In genomic region chr4:155760613-155761355, GRCm38 (mm10) we compare ENCODE assay signal across 8 mouse cellular contexts. TPM values are rescaled to one million over a fixed set of nuclear protein-coding genes. Genes with fewer than 3 reads are reported as not detected.
DNase-seq lines count a peak whose midpoint lies in the region; ATAC-seq and TF ChIP-seq lines count a peak whose summit lies in the region.

TSS of gene Atad3a (minus strand) at chr4:155761093.

- H3K9me3 ChIP-seq in heart, embryonic 12.5 days (replicated peaks), result no peaks in the 10 kb centered on the region
- no peaks in the 10 kb centered on the region for H3K9me3 ChIP-seq in kidney, postnatal 0 days (replicated peaks; ENCODE audit: low read length)
- H3K9me3 ChIP-seq in liver, embryonic 11.5 days (ENCODE audit: control insufficient read depth, low read length), result no peaks in the 10 kb centered on the region
- no peaks in the 10 kb centered on the region for H3K9me3 ChIP-seq in stomach, embryonic 14.5 days (ENCODE audit: control insufficient read depth, low read depth, low read length)

- TF ChIP-seq CTCF in kidney, postnatal 0 days (IDR thresholded peaks at IDR 0.05; ENCODE audit: low read depth), result no peak

- peak within 1 kb of the TSS; percentile 100 for H3K4me2 ChIP-seq in heart, embryonic 12.5 days
- H3K4me2 ChIP-seq in kidney, postnatal 0 days (ENCODE audit: low read length), result peak within 1 kb of the TSS; percentile 90
- peak within 1 kb of the TSS; percentile 97 for H3K4me2 ChIP-seq in liver, embryonic 11.5 days
- peak within 1 kb of the TSS; percentile 98 for H3K4me2 ChIP-seq in stomach, embryonic 14.5 days (replicated peaks; ENCODE audit: low read depth, low read length)

- DNase-seq in CD4-positive helper T cell, adult 2 months (ENCODE audit: low read depth, low spot score), result peak; percentile 96
- peak; percentile 89 for DNase-seq in brain, embryonic 18.5 days (ENCODE audit: low read depth, low spot score)
- DNase-seq in kidney, postnatal 0 days (ENCODE audit: low spot score), result peak; percentile 97
- peak; percentile 94 for DNase-seq in liver, embryonic 11.5 days (ENCODE audit: low spot score)
- DNase-seq in naive thymus-derived CD4-positive, alpha-beta T cell, adult 2 months (ENCODE audit: low read depth), result peak; percentile 96

- peaks cover 32% of the 10 kb centered on the region for H3K4me1 ChIP-seq in heart, embryonic 12.5 days (replicated peaks)
- 0 out of 2 replicates have a peak, but pooled peaks cover 16% of the 10 kb centered on the region for H3K4me1 ChIP-seq in kidney, postnatal 0 days (replicated peaks; ENCODE audit: insufficient read depth, low read length)
- peaks cover 18% of the 10 kb centered on the region for H3K4me1 ChIP-seq in liver, embryonic 11.5 days (replicated peaks; ENCODE audit: control insufficient read depth, insufficient read depth, low read length)
- H3K4me1 ChIP-seq in stomach, embryonic 14.5 days (ENCODE audit: control insufficient read depth, insufficient read depth, low read length), result peaks cover 16% of the 10 kb centered on the region

- no peaks in the 10 kb centered on the region for H3K27me3 ChIP-seq in heart, embryonic 12.5 days (replicated peaks)
- no peaks in the 10 kb centered on the region for H3K27me3 ChIP-seq in kidney, postnatal 0 days (ENCODE audit: insufficient read depth, low read length)
- H3K27me3 ChIP-seq in liver, embryonic 11.5 days (replicated peaks; ENCODE audit: control insufficient read depth, insufficient read depth, low read length), result no peaks in the 10 kb centered on the region
- no peaks in the 10 kb centered on the region for H3K27me3 ChIP-seq in stomach, embryonic 14.5 days (ENCODE audit: control insufficient read depth, insufficient read depth, low read length)

- peak within 1 kb of the TSS; percentile 87 for H3K4me3 ChIP-seq in heart, embryonic 12.5 days
- peak within 1 kb of the TSS; percentile 73 for H3K4me3 ChIP-seq in kidney, postnatal 0 days (replicated peaks; ENCODE audit: low read depth, low read length)
- peak within 1 kb of the TSS; percentile 83 for H3K4me3 ChIP-seq in liver, embryonic 11.5 days (ENCODE audit: low read depth, low read length)
- peak within 1 kb of the TSS; percentile 87 for H3K4me3 ChIP-seq in stomach, embryonic 14.5 days (ENCODE audit: low read depth, low read length)

- H3K27ac ChIP-seq in heart, embryonic 12.5 days (ENCODE audit: poor library complexity, severe bottlenecking), result peak within 1 kb of the TSS; percentile 76
- H3K27ac ChIP-seq in kidney, postnatal 0 days, result peak within 1 kb of the TSS; percentile 82
- H3K27ac ChIP-seq in liver, embryonic 11.5 days (ENCODE audit: low read depth, low read length), result peak within 1 kb of the TSS; percentile 43; the same call in 1 of the 2 replicates
- peak within 1 kb of the TSS; percentile 40 for H3K27ac ChIP-seq in stomach, embryonic 14.5 days (ENCODE audit: low read length)

- under 1% methylated on average over 68 of the region's 68 CpGs for WGBS in heart, embryonic 12.5 days
- under 1% methylated on average over 68 of the region's 68 CpGs for WGBS in kidney, postnatal 0 days
- under 1% methylated on average over 61 of the region's 68 CpGs for WGBS in liver, embryonic 11.5 days
- under 1% methylated on average over 68 of the region's 68 CpGs for WGBS in stomach, embryonic 14.5 days

- peak; percentile 97 for ATAC-seq in erythroid progenitor cell, adult 5-6 weeks (replicated peaks; ENCODE audit: low FRiP score, poor library complexity, severe bottlenecking)
- ATAC-seq in heart, embryonic 12.5 days (ENCODE audit: insufficient number of reproducible peaks, low FRiP score), result peak; percentile 99
- peak; percentile 97 for ATAC-seq in kidney, postnatal 0 days (replicated peaks; ENCODE audit: low FRiP score, low read depth)
- peak; percentile 96 for ATAC-seq in liver, embryonic 11.5 days (replicated peaks; ENCODE audit: low FRiP score)
- ATAC-seq in stomach, embryonic 14.5 days (ENCODE audit: insufficient number of reproducible peaks, insufficient read depth, low FRiP score, low read depth), result peak; percentile 96

- peaks cover 19% of the 10 kb centered on the region for H3K36me3 ChIP-seq in heart, embryonic 12.5 days
- H3K36me3 ChIP-seq in kidney, postnatal 0 days (ENCODE audit: insufficient read depth, low read length), result peaks cover 3% of the 10 kb centered on the region; the same call in 1 of the 2 replicates
- H3K36me3 ChIP-seq in liver, embryonic 11.5 days (ENCODE audit: control insufficient read depth, insufficient read depth, low read length), result peaks cover 11% of the 10 kb centered on the region
- H3K36me3 ChIP-seq in stomach, embryonic 14.5 days (ENCODE audit: control insufficient read depth, insufficient read depth, low read length), result peaks cover 19% of the 10 kb centered on the region

- peak within 1 kb of the TSS; percentile 92 for H3K9ac ChIP-seq in heart, embryonic 12.5 days
- H3K9ac ChIP-seq in kidney, postnatal 0 days (ENCODE audit: low read depth, low read length), result peak within 1 kb of the TSS; percentile 72
- H3K9ac ChIP-seq in liver, embryonic 11.5 days (ENCODE audit: low read depth, low read length), result peak within 1 kb of the TSS; percentile 87
- peak within 1 kb of the TSS; percentile 77 for H3K9ac ChIP-seq in stomach, embryonic 14.5 days (replicated peaks; ENCODE audit: low read depth, low read length)

RNA-seq across cellular contexts. Expression of gene Atad3a, which starts in this region (rescaled TPM):
- 0.84 and 35.3 TPM in 2 replicates for total RNA-seq in erythroid progenitor cell, adult 5-6 weeks (2015; ENCODE audit: low replicate concordance)
- 3.3 and 5.1 TPM in 2 replicates for total RNA-seq in erythroid progenitor cell, adult 5-6 weeks (2017; ENCODE audit: low replicate concordance)
- polyA plus RNA-seq in heart, embryonic 12.5 days (2016; fragmentation: Nextera tagmentation; extraction: Ambion mirVana), result 102 and 104 TPM in 2 replicates
- 92.1 and 92.2 TPM in 2 replicates for polyA plus RNA-seq in kidney, postnatal 0 days (2015; fragmentation: Nextera tagmentation; extraction: Ambion mirVana)
- polyA plus RNA-seq in liver, embryonic 11.5 days (2014; fragmentation: Nextera tagmentation; extraction: Ambion mirVana), result 156 and 161 TPM in 2 replicates
- 89.1 and 90.9 TPM in 2 replicates for polyA plus RNA-seq in stomach, embryonic 14.5 days (2014; fragmentation: Nextera tagmentation; extraction: Ambion mirVana)

Comparison
In these comparisons a context has a peak if more than half of its experiments do, and no peak if none do; other contexts are left out.
1. Peak in every context shown above with its lines: DNase-seq, ATAC-seq, H3K4me3 ChIP-seq and H3K27ac ChIP-seq.